Mouse (Mus musculus) left cerebral cortex, postnatal 14 days (tissue): Measurements from ENCODE around the gene Bbx. TPM values are rescaled to one million over a fixed set of nuclear protein-coding genes. Genes with fewer than 3 reads are reported as not detected.

Experiments used
- DNase-seq, 2 experiments: peaks; one replicate each; pipeline ENCODE4 v3.0.0; 2021 to 2022; ENCODE audit warnings: low spot score in 2 of 2, mixed read lengths in 1 of 2
- intact Hi-C: fragments of 180-260 bp; cut with DNase I; formaldehyde crosslinking; loops from one replicate; pipeline ENCODE4 v1.15.1; 2025
- total RNA-seq, 2 experiments: library from RNA; stranded (reverse); gene quantifications; 2 replicates each; pipeline ENCODE4 v1.2.3; 2021

Bbx gene
- total RNA-seq, 2 experiments from 2014 or later = 12.1 TPM

DNA sequence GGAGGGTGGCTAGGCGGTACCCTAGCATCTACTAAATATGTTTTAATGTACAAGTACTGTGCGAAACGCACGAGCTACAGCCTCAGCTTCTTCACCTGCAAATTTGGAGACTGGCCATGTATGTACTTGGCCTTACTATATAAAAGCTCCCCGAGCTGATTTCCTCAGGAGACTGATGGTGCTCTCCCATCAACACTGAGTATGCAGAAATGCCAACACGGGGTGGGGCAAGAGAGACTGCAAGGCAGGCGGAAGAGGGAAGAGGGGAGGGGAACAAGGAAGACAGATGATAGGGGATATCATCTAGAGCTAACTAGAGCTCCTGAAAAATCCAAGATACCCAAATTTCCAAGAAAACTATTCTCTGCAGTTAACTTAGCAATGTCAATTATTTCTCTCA is 71.6 kb downstream of the Bbx start:
- no peak for DNase-seq
- intact Hi-C loops = no loop called here

DNA sequence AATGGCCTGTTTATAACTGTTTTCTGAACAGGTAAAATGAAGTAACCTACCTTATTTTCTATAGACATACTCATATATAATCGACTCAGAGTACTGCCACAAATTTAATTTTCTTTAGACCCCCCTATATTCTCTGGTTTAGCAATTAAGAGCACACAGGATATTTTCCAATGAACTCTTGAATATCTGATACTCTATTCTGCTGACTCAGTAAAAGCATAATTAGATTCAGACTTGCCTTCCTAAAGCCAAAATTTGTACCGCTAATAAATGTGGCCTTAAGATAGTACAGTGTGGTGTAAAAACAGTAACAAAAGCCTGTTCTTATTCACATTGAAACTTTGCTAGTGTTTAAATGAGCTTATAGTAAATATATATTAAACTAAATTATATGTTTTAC is 102.5 kb downstream of the Bbx start:
- DNase-seq = no peak
- intact Hi-C loops = no loop called here

DNA sequence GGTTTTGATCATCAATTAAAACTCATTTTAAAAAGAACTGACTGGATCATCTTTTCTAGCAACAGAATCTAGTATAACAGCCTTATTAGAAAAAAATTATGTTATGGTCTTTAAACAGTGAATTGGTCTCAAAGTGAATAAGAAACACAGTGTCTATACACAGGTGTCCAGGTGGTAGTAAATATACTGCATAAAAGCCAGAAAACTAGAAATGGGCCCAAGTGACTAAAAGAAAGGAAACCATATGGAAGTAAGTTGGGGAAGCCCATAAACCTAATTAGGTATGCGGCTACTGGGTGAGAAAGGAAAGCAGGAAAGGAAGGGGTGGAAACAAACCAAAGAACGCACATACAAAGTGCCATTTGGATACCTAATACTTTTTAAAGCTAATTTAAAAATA is 107.4 kb downstream of the Bbx start:
- intact Hi-C loops = no loop called here
- no peak for DNase-seq

DNA sequence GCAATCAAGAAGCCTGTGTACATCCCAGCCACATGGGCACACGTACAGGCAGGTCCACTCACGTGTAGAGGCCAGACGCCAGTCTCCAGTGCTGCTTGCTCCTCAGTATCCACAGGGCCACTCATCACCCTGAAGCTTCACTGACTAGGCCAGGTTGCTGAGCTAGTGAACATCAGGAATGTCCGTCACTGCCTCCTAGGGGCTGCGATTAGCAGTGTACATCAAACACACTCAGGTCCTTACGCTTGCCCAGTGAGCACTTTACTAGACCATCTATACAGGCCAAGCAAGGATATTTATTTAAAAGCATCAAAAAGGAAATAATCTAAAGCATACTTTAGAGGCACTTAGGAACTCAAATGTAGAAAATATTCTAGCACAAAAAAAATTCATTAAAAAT is 107.9 kb downstream of the Bbx start:
- intact Hi-C loops = no loop called here
- no peak for DNase-seq

DNA sequence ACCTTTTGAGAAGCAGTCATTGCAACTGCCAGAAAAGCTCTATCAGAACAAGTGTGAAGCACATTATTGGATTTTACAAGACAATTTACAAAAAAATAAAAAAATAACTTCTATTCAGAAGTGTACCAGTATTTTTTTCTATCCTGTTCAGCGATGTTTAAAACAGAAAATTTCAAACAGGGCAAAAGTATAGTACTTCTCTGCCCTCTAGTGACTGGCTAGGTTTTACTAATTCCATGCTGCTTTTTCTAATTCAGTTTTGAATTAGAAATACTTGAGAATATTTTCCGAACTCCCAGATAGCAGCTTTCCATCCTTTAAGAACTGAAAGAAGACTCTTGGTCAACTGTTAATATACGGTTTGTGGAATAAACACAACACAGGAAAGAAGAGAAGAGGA is 110.8 kb downstream of the Bbx start:
- intact Hi-C loops = no loop called here
- no peak for DNase-seq

DNA sequence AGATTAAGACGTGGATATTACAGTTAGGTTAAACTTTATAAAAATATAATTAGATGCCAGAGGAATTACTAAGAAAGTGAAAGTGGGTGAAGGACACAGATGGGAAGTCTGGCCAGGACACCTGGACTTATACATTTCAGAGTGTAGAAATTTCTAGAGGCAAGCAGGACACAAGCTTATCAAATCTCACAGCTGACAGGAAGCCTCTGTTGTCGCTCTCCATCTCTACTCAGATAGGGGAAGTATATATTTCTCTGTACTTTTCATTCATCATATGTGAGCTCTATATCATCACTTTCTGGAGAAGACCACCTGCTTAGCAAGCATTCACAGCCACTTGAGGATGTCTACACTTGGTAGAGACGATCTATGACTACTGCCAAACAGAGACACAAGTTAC is 113.9 kb downstream of the Bbx start:
- intact Hi-C loops = no loop called here
- no peak for DNase-seq

DNA sequence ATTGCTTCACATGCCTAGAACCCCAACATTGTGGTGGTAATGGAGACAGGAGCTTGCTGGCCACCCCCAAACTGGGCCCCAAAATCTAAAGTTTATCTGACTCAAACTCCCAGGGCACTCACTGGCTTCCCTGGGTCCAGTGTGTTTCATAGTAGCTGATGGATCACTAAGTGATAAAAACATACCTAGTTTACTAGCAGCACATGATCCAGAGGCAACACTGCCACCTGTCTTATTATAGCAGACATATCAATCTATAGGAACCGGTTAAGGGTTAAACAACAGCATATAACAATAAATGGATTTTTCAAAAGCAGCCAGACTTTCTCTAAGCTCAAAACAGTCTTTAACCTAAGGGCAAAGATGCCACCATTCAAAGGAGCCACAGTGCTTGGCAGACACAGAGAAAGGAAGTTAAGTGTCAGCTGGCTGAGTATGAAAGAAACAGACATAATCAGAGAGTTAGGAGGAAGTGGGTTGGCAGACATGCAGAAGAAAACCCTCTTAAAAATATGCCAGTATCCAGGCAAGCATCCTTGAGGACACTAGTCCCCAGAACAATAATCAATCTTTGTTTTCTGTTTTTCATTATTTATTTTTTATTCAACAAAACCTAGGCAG is 116.7 kb downstream of the Bbx start:
- no peak for DNase-seq
- intact Hi-C loops = no loop called here

DNA sequence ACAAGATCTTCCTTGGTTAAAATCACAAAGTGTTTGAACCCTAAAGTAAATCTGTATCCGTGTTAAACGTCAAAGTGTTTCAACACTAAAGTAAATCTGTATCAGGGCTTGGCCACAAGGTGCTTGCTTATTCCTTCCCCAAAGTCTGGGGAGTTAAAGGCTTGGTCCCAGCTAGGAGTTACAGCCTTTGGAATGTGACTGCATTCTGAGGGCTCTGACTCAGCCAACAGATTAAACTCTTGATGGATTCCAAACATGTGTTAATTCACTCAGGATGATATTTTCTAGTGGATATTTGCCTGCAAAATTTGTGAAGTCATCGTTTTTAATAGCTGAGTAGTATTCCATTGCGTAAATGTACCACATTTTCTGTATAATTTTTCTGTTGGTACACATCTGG is 120.6 kb downstream of the Bbx start:
- no peak for DNase-seq
- intact Hi-C loops = no loop called here

DNA sequence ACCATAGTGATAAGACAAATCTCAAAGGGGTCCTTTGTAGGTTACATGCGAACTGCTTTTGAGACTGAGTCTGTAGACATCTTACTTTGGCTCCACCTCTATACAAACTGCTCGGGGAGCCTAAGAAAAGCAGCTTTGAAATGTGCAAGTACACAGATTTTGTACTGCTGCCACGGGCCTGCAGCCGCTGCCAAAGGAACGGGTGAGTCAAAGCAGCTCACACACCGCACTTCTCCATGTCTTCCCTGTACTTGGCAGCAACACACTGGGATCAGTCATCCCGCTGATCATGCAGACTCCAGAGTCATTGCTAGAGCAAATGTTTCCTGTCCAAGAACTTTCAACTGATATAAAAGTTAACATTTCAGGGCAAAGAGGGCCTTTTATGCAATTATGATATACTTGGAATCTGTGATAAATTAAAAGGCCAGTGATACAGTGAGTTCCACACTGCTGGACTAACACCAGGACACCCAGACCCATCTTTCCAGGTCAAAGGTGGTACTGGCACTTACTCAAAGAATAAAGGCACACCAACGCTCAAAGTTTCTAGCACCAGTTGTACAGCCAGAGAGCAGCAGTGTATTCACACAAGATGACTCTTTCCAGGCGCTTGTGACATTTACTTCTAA is 122.7 kb downstream of the Bbx start:
- DNase-seq = peak; percentile 78 to 87
- intact Hi-C loops = no loop called here

DNA sequence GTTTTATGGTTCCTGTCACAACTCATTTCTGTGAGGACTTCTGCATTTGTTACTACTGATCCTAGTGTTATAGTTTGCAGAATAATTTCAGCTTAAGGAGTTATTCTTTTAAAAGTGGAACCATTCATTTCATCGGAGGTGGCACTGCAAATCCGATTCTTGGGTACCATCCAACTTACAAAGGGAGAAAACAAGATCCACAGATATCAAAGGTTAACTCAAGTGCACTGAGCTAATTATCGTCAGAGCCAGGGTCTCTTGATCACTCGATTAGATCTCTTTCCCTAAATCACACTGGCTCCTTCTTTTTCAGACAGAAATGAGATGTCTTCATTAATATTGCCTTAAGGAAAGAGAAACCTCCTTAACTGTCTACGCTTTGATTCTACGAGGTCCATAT is 123.9 kb downstream of the Bbx start:
- no peak for DNase-seq
- intact Hi-C loops = no loop called here

DNA sequence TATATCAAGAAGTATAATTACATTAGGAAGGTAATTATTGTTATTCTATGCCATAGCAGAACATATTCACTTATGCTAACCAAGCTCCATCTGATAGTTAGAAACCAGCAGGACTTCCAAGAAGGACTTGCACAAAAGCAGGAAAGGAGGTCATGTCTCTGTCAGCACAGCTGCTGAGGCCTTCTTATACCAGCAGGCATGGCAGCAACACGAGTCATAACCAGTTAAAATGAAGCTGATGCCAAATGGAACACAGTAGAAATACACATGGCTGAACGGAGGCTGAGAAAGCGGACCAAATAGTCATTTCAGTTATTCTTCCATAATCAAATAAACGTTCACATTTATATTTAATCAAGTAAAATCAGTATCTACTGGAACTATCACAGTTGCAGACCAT is 125.0 kb downstream of the Bbx start:
- no peak for DNase-seq

DNA sequence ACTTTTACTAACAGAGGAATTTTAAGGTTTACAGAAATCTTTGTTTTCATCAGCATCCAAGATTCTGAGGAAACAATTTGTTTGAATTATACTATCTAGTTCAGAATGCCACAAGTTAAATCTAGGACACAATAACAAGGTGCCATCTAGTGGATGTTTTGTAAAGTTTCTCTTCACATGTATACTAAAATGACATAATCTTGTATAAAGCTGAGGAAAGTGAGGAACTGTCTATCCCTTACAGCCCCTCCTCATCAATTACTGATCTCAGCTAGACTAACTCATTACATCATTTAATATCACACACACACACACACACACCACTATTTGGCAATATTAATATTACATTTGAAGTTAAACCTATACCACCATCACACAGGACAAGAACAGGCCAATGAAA is 125.5 kb downstream of the Bbx start:
- peak in 1 of 2 experiments; percentile 28 for DNase-seq
- intact Hi-C loops = no loop called here

More for the DNA sequence above, 125.0 kb downstream of the Bbx start:
- intact Hi-C loops = no loop called here

DNA sequence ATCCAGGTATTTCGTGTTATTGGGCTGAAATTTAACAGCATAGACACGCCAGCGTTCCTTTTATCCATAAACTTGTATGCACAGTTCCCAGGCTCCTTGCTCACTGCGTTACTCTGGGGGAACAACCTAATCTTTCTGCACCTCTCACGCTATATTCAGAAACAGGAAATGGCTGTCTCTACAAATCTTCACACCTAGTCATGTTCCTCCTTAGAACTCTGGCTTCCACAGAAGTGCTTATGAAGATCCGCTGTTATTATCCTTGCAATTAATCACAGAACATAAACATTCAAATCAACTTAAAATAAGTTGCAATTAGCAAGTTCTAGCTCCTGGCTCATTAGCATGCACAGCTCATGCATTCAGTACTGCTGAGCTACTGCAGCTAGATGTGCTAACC is 127.0 kb downstream of the Bbx start:
- DNase-seq = no peak
- intact Hi-C loops = no loop called here

DNA sequence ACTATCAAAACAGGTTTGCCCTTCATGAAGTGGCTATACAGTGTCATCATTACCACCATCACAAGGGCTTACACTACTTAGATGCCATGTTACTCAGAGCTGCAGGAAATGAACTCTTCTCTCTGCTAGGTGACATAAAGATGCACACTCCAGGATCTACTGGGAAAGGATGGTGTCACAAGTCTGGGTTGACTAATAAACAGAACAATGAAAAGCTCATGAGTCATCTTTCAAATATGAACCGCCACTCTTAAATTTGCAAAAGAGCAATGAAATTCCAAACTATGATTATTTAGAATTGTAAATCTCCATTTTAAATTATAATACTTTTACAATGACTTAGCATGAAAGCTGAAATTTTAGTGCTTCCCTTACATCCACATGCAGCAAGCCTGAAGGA is 129.6 kb downstream of the Bbx start:
- DNase-seq = no peak
- intact Hi-C loops = no loop called here

DNA sequence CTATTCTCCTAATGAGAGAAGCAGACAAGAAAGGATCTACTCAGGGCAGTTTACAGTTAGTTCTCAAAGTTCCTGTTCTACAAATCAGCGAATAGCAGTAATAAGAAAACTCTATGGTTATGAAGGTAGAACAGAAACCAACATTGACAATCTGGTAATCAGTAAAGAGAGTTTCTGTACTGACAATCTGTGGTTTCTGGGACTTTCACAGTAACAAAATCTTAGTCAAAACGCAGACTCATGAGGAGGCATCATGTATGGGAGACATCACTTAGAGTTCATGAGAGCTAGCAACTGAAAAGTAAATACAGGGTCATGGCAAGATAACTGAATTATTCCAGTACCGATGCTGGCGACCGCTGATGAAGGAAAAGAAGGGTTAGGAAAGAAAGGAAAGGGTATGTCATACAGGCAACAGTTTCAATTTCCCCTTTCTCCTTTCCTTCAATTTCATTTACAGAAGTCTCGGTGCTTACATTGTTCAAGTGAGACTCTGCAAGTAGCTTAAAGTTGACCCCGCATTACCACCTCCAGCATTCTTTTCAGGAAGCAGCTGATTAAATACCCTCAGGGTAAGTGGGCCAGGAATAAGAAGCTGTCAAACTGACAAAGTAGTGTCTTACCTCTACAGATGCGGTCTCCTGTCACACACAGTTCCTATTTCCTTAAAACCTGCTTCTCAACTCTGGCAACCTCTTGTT is 133.3 kb downstream of the Bbx start:
- intact Hi-C loops = no loop called here
- no peak for DNase-seq

DNA sequence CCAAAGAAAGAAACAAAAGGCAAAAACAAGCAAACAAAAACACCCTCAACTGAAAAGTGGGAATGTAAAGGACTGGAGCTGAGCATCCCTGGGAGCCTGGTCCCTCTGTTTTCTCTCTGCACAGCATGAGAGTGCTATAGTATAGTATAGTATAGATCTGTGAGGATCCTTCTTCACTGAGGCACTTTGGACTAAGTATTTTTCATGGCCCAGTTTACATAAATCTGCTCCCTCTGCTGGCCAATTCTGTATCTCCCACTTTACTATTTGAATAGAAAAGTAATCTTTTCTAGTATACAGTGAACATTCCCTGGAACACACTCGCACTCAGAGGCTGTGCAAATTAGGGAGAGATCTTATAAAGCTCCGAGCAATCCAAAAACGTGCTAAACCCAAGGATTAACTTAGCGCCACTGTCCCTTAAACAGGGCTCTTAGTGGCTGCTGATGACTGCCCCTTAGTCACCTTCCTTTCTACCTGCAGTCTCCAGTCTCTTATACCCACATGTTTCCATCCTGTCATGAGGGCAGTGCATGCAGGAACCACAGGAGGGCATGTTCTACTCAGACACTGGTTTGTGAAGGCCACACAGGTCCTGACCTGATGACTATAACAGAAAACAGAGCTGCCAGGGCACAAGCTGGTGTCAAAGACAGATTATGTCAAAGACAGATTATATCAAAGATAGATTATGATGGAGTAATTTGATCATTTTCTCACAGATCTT is 138.5 kb downstream of the Bbx start:
- intact Hi-C loops = loop anchor here (5.0 kb wide), 1 partner anchor 36 kb away; no protein-coding TSS in a partner anchor
- DNase-seq = peak; percentile 30 to 41

DNA sequence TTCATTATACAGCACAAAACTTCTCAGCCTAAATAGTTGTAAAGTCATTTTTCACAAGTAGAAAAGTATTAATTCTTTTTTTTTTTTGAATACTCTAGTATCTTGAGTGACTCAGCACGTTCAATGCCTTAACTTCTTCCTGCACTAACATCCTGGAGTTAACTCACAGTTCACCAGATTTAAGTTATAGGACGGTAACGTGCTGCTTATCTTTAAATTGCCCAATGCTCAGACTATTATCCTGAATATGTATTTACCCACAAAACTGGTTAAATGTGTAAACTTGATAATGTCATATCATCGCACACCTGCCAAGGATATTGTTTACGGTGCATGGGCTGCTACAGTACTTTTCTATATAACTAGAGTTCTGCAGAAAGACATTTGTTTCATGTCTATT is 139.4 kb downstream of the Bbx start:
- DNase-seq = no peak
- intact Hi-C loops = loop anchor here (5.0 kb wide), 1 partner anchor 36 kb away; no protein-coding TSS in a partner anchor

DNA sequence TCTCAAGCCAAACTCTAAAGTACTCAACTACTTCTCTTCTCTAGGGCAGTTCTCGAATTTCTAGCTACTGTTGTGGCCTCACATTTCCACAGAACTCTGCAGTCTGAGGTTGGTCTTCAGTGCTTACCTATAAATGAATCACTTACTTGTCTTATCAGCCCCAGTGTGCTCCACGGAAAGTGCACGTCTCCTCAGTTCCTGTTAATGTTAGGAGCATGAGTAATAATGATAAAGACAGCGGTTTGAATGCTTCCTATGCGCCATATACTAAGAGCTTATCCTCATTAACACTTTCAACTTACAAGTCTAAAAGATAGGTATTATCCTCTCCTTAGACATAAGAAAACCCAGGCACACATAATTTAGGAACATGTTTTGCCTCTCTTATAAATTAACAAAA is 142.4 kb downstream of the Bbx start:
- intact Hi-C loops = loop anchor here (5.0 kb wide), 1 partner anchor 32 kb away; no protein-coding TSS in a partner anchor
- DNase-seq = no peak

DNA sequence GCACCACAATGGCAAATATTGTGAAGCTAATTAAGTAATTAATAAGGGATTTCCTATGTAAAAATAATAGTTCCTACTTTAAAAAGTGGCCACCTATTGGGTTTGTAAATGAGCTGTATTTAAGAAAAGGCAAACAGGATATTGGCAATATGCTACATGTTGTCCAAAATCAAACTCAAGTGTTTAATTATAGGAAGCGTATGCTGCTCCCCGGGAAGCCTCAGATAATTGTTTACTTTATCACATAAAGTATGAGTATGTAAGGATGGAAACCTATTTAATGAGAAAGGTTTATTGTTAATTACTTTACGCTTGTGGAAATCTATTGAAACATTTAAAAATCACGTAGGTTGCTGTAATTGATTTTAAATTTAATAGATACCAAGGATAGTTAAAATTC is 159.4 kb downstream of the Bbx start:
- DNase-seq = no peak
- intact Hi-C loops = no loop called here

DNA sequence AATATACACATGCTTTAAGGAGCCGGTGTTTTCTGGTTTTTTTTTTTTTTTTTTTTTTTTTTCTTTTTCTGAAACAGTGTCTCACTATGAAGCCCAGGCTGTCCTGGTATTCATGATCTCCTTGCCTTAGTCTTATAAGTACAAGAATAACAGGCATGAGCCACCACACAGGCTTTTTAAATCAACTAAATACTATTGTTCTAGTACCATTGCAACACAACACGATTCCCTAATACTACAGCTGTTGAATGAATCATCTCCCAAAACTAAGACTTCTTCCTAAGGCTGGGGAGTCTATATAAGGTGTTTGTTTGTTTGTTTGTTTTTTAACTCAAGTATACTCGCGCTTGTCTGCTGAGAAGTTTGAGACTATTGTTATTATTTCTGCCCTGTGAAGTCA is 169.5 kb downstream of the Bbx start:
- intact Hi-C loops = no loop called here
- no peak for DNase-seq
